Mouse (Mus musculus) lung, postnatal 0 days (tissue): ENCODE measurements around the gene Sytl3. TPM values are rescaled to one million over a fixed set of nuclear protein-coding genes. Genes with fewer than 3 reads are reported as not detected.

Source experiments
- ATAC-seq: fragments of 200-750 bp; cut with Nextera tagmentation; 2 replicates; pipeline ENCODE4 v1.8.0; 2017; ENCODE audit warnings: moderate library complexity
- DNase-seq: peaks from one replicate; pipeline ENCODE4 v3.0.0-alpha.2; 2016; ENCODE audit warnings: low spot score
- H3K27ac ChIP-seq: fragments of 300-500 bp; sonication (generic); 2 replicates; pipeline ENCODE4 v1.5.1; 2014; ENCODE audit warnings: antibody characterized with exemption, mild to moderate bottlenecking, low read length, mixed read lengths
- H3K27me3 ChIP-seq: fragments of 300-500 bp; sonication (generic); replicated peaks from 2 replicates; pipeline ENCODE4 v1.6.1; 2014; ENCODE audit warnings: low read length, mixed read lengths; ENCODE audit not compliant: insufficient read depth
- H3K36me3 ChIP-seq: fragments of 300-500 bp; sonication (generic); 2 replicates; pipeline ENCODE4 v1.6.1; 2014; ENCODE audit warnings: low read length, mixed read lengths; ENCODE audit not compliant: insufficient read depth
- H3K4me1 ChIP-seq: fragments of 300-500 bp; sonication (generic); 2 replicates; pipeline ENCODE4 v1.6.1; 2014; ENCODE audit warnings: antibody characterized with exemption, low read depth, low read length, mixed read lengths; ENCODE audit not compliant: insufficient read depth
- H3K4me2 ChIP-seq: fragments of 300-500 bp; sonication (generic); replicated peaks from 2 replicates; pipeline ENCODE4 v1.6.1; 2014; ENCODE audit warnings: low read depth, mild to moderate bottlenecking, low read length, moderate library complexity, mixed read lengths
- H3K4me3 ChIP-seq: fragments of 300-500 bp; sonication (generic); 2 replicates; pipeline ENCODE4 v1.5.1; 2014; ENCODE audit warnings: low read depth, low read length
- H3K9ac ChIP-seq: fragments of 300-500 bp; sonication (generic); replicated peaks from 2 replicates; pipeline ENCODE4 v1.6.1; 2014; ENCODE audit warnings: low read depth, mild to moderate bottlenecking
- H3K9me3 ChIP-seq: fragments of 300-500 bp; sonication (generic); 2 replicates; pipeline ENCODE4 v1.6.1; 2016; ENCODE audit warnings: low read length, mixed read lengths
- CTCF ChIP-seq: IDR thresholded peaks from 2 replicates; pipeline ENCODE4 v1.5.1; 2016; ENCODE audit warnings: antibody characterized with exemption, mild to moderate bottlenecking
- EP300 ChIP-seq: IDR thresholded peaks from 2 replicates; pipeline ENCODE4 v1.6.1; 2016; ENCODE audit warnings: antibody characterized with exemption, mild to moderate bottlenecking, control low read depth
- WGBS: fragments of 180-500 bp; shearing (Covaris S2); extraction: QIAGEN DNeasy Blood & Tissue Kit; methylation state at CpG from one replicate; pipeline ENCODE4 v1.1.7; 2014; 5-methylcytosine and 5-hydroxymethylcytosine counted together
- polyA plus RNA-seq: library from polyadenylated mRNA; unstranded; fragments of >200 nt; fragmentation: Nextera tagmentation; extraction: Ambion mirVana; gene quantifications from 2 replicates; pipeline ENCODE4 v1.2.1, GENCODE M21; 2015

The Sytl3 gene
- polyA plus RNA-seq, 1 experiment from 2014 or later, result 0.67 TPM

DNA sequence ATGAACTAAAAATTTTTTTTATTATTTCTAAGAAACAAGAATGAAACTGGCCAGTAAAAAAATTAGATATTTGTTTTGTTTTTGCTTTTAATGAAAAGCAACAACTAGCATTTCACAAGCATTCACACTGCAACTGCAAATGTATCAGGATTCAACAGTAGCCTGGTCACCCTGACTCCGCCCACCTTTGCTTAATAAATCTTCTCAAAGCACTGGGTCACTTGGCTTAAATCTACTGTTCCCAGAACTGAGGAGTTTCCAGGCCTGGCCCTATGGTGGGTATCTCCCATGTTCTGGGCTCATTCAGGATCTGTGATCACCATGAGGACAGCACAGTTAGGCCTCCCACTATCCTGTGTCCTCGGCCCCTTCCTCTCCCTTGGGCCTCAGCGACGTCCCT, 105.8 kb downstream of the Sytl3 start:
- Histone ChIP-seq H3K27ac (no peak overlapping the region), H3K36me3 (no peaks in the 10 kb centered on the region), H3K4me2 (no peak overlapping the region), H3K4me3 (no peak overlapping the region), H3K4me1 (peaks cover 20% of the 10 kb centered on the region; the same call in 1 of the 2 replicates), H3K9me3 (no peaks in the 10 kb centered on the region), H3K27me3 (no peaks in the 10 kb centered on the region), H3K9ac (no peak overlapping the region)
- TF ChIP-seq EP300 (no peak), CTCF (no peak)
- WGBS, result 87% methylated on average over 4 of the region's 4 CpGs
- ATAC-seq, result no peak
- no peak for DNase-seq

DNA sequence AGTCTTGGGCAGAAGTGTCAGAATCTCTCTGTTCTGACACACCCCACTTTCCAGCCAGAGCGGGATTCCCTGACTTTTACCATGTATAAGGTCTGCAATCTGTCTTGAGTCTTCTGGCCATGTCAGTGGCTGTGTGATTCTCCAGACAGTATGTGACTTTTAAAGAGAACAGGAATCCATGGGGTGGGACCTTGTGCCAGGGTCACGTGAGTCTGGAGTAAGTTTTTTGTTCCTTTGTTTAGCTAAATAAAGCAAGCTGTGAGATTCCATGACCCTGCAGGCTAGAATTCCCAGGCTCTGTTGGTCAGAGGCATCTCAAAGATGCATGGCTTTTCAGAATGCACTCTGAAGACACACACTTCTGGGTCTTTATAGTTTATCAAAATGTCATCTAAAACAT, 107.0 kb downstream of the Sytl3 start:
- no peaks in the 10 kb centered on the region for H3K9me3 ChIP-seq
- peaks cover 20% of the 10 kb centered on the region; the same call in 1 of the 2 replicates for H3K4me1 ChIP-seq
- WGBS, result 48% methylated on average over 2 of the region's 2 CpGs
- no peak for DNase-seq
- H3K36me3 ChIP-seq, result no peaks in the 10 kb centered on the region
- H3K4me3 ChIP-seq, result no peak overlapping the region
- no peaks in the 10 kb centered on the region for H3K27me3 ChIP-seq
- no peak for TF ChIP-seq EP300
- no peak for TF ChIP-seq CTCF
- H3K27ac ChIP-seq, result no peak overlapping the region
- ATAC-seq, result no peak
- H3K4me2 ChIP-seq, result no peak overlapping the region
- H3K9ac ChIP-seq, result no peak overlapping the region

DNA sequence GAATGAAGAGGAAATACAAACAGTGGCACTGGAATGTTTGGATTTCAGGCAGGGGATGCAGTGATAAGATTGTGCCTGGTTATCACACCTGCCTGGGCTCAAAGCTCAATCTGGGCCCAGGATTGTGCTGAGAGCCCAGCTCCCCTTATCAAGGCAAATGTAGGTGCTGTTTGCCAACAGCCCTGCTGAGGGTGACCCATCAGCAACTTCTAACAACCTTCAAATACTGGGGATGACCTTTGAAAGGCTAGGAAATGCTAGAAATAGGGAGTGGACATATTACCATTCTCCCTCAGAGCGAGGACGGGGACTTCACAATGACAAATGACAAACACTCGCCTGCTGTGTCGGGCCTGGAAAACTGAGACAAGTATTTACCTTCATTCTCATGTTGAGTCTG, 107.9 kb downstream of the Sytl3 start:
- H3K4me2 ChIP-seq, result no peak overlapping the region
- H3K27ac ChIP-seq, result no peak overlapping the region
- WGBS, result 57% methylated on average over 4 of the region's 4 CpGs
- H3K4me3 ChIP-seq, result no peak overlapping the region
- TF ChIP-seq EP300 (no peak), CTCF (no peak)
- ATAC-seq (no peak), DNase-seq (no peak)
- no peaks in the 10 kb centered on the region for H3K36me3 ChIP-seq
- no peaks in the 10 kb centered on the region for H3K27me3 ChIP-seq
- no peaks in the 10 kb centered on the region for H3K9me3 ChIP-seq
- no peak overlapping the region for H3K9ac ChIP-seq
- H3K4me1 ChIP-seq, result peaks cover 20% of the 10 kb centered on the region; the same call in 1 of the 2 replicates

DNA sequence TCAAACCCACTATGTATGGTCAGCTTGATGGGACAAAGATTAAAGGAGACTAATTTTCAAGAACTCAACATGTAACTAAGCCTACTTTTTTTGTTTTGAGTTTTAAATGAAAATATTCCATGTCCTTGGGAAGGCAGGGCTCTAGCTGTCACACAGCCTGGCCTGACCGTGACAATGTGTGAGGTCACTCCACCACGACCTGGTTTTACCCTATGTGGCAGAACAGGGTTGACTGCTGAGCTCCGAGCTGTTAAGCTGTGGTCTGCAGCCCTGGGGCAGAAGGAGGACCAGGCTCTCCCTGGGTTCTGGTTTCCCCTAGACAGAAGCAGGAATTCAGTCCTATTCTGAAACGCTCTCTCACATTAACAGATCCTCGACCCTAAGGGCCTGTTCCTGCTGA, 108.9 kb downstream of the Sytl3 start:
- H3K9ac ChIP-seq, result no peak overlapping the region
- no peaks in the 10 kb centered on the region for H3K27me3 ChIP-seq
- H3K4me2 ChIP-seq, result no peak overlapping the region
- no peak overlapping the region for H3K27ac ChIP-seq
- TF ChIP-seq EP300 (no peak), CTCF (no peak)
- H3K36me3 ChIP-seq, result no peaks in the 10 kb centered on the region
- H3K4me1 ChIP-seq, result peaks cover 23% of the 10 kb centered on the region; the same call in 1 of the 2 replicates
- H3K4me3 ChIP-seq, result no peak overlapping the region
- WGBS, result 45% methylated on average over 5 of the region's 5 CpGs
- ATAC-seq (no peak), DNase-seq (no peak)
- no peaks in the 10 kb centered on the region for H3K9me3 ChIP-seq

DNA sequence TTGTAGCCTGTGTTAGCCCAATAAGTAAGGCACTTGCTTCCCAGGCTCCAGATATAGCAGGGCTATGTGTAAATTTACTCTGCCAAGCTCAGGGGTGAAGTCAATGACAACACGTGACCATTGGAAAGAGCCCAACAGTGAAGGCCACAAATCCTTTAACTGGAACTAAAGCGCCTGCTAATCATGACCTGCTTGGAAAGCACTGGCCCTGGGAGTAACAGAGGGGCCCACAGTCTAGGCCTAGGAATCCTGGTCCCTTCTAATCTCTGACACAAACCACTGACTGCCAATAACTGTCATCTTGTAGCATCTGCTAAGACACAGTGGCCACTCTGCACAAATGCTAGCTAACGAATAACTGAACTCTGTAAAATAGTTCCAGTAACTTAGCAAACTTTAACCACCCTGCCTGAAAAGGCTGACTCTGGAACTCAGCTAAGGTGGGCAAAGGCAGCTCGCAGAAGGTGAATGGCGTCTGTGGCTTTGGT, 109.5 kb downstream of the Sytl3 start:
- no peak overlapping the region for H3K4me3 ChIP-seq
- H3K27ac ChIP-seq, result no peak overlapping the region

DNA sequence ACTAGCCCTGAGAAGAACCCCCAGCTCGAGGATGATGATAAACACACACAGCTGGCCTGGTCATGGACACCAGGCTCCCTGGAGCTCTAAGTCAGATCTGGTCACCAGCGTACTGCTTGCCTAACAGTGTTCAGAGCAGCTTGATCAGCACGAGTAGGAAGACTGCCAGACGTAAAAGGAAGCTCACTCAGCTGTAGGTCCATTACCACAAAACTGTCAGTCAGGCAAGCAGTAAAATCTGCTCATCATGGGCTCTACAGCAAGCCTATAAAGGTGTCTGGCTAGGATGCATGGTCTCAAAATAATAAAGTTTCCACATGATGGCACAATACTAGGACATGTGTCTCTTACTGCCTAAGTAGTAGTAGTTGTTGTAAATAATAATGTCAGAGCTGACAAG, 110.7 kb downstream of the Sytl3 start:
- Histone ChIP-seq H3K9ac (no peak overlapping the region), H3K27ac (no peak overlapping the region), H3K4me1 (peaks cover 28% of the 10 kb centered on the region; the same call in 1 of the 2 replicates), H3K27me3 (no peaks in the 10 kb centered on the region), H3K4me2 (no peak overlapping the region), H3K9me3 (no peaks in the 10 kb centered on the region), H3K4me3 (no peak overlapping the region), H3K36me3 (no peaks in the 10 kb centered on the region)
- no peak for TF ChIP-seq EP300
- no peak for TF ChIP-seq CTCF
- no peak for ATAC-seq
- WGBS, result 47% methylated on average over 4 of the region's 4 CpGs
- DNase-seq, result no peak

More for the DNA sequence above, 109.5 kb downstream of the Sytl3 start:
- TF ChIP-seq EP300, result no peak
- no peak for TF ChIP-seq CTCF
- H3K9me3 ChIP-seq, result no peaks in the 10 kb centered on the region
- H3K36me3 ChIP-seq, result no peaks in the 10 kb centered on the region
- DNase-seq (no peak), ATAC-seq (no peak)
- no peak overlapping the region for H3K4me2 ChIP-seq
- H3K4me1 ChIP-seq, result peaks cover 25% of the 10 kb centered on the region; the same call in 1 of the 2 replicates
- H3K27me3 ChIP-seq, result no peaks in the 10 kb centered on the region
- no peak overlapping the region for H3K9ac ChIP-seq
- 73% methylated on average over 5 of the region's 5 CpGs for WGBS
